In genomic region chr3:77832230-77832805, GRCm38 (mm10) we compare ENCODE assay signal across 25 mouse cellular contexts.
DNase-seq lines count a peak whose midpoint lies in the region; ATAC-seq lines count a peak whose summit lies in the region.
"Had no signal": no experiment of that assay in that cellular context is flagged by ENCODE, and none has a peak within 500 bp of the region (broad histone marks: within the 10 kb centered on the region; RNA-seq: fewer than 3 reads in every experiment).

No protein-coding gene starts in this region.

- H3K9ac ChIP-seq in liver, embryonic 16.5 days (ENCODE audit: low read depth, low read length), result no peak overlapping the region
- H3K9ac ChIP-seq in forebrain, embryonic 14.5 days (ENCODE audit: low read length), result no peak overlapping the region
- H3K9ac ChIP-seq: embryonic facial prominence, embryonic 12.5 days; heart, embryonic 13.5 days; kidney, embryonic 15.5 days; limb, embryonic 13.5 days; liver, embryonic 14.5 days; stomach, embryonic 15.5 days had no signal

- no peak overlapping the region for H3K27ac ChIP-seq in liver, embryonic 16.5 days (ENCODE audit: low read length)
- H3K27ac ChIP-seq in forebrain, embryonic 14.5 days (ENCODE audit: low read depth, low read length), result 0 out of 2 replicates have a peak overlapping the region, but pooled peaks have one; percentile 21
- H3K27ac ChIP-seq: embryonic facial prominence, embryonic 12.5 days; heart, embryonic 13.5 days; kidney, embryonic 15.5 days; layer of hippocampus, adult 2 months; limb, embryonic 13.5 days; liver, embryonic 14.5 days; stomach, embryonic 15.5 days had no signal

- DNase-seq in cerebellum, adult 9-10 months, result peak; percentile 4
- no peak for DNase-seq in cerebellum, postnatal 36 days
- DNase-seq in liver, result no peak
- DNase-seq in forebrain, embryonic 14.5 days (ENCODE audit: low spot score), result peak; percentile 48
- no peak for DNase-seq in embryo, embryonic 9.5 days (ENCODE audit: extremely low spot score)
- no peak for DNase-seq in thymus, postnatal 25 days
- DNase-seq: adrenal gland, postnatal 10 days; cerebellum, adult 18-20 months; gastrocnemius, postnatal 10 days; heart, postnatal 10 days; kidney, adult 18-20 months; kidney, postnatal 36 days; lung, postnatal 36 days; right cerebral cortex, postnatal 25 days had no signal

- peak; percentile 61 for ATAC-seq in liver, embryonic 16.5 days (ENCODE audit: low read depth)
- peak; percentile 59 for ATAC-seq in forebrain, embryonic 14.5 days
- ATAC-seq: hindbrain, embryonic 16.5 days had no signal

- 64% methylated on average over 1 of the region's 1 CpGs for WGBS in liver, embryonic 16.5 days (ENCODE audit: insufficient replicate concordance)
- 14% methylated on average over 1 of the region's 1 CpGs for WGBS in forebrain, embryonic 14.5 days

- no peaks in the 10 kb centered on the region for H3K4me1 ChIP-seq in liver, embryonic 16.5 days (ENCODE audit: control insufficient read depth, low read depth, low read length)
- H3K4me1 ChIP-seq in forebrain, embryonic 14.5 days (ENCODE audit: control insufficient read depth, insufficient read depth, low read length), result peaks cover 16% of the 10 kb centered on the region
- H3K4me1 ChIP-seq: embryonic facial prominence, embryonic 12.5 days; heart, embryonic 13.5 days; kidney, embryonic 15.5 days; limb, embryonic 13.5 days; stomach, embryonic 15.5 days had no signal

- H3K27me3 ChIP-seq in liver, embryonic 16.5 days (ENCODE audit: control insufficient read depth, insufficient read depth, low read depth, low read length), result no peaks in the 10 kb centered on the region
- no peaks in the 10 kb centered on the region for H3K27me3 ChIP-seq in forebrain, embryonic 14.5 days (replicated peaks; ENCODE audit: control insufficient read depth, insufficient read depth, low read length)
- H3K27me3 ChIP-seq: CH12.LX; embryonic facial prominence, embryonic 12.5 days; heart, embryonic 13.5 days; kidney, embryonic 15.5 days; limb, embryonic 13.5 days; stomach, embryonic 15.5 days had no signal

- no peak overlapping the region for H3K4me2 ChIP-seq in liver, embryonic 16.5 days (ENCODE audit: low read depth, low read length)
- peak overlapping the region; percentile 14; the same call in 1 of the 2 replicates for H3K4me2 ChIP-seq in forebrain, embryonic 14.5 days (ENCODE audit: low read length)
- H3K4me2 ChIP-seq: embryonic facial prominence, embryonic 12.5 days; heart, embryonic 13.5 days; kidney, embryonic 15.5 days; limb, embryonic 13.5 days; midbrain, embryonic 11.5 days; stomach, embryonic 15.5 days had no signal

- H3K9me3 ChIP-seq in liver, embryonic 16.5 days (replicated peaks; ENCODE audit: control insufficient read depth, low read length), result no peaks in the 10 kb centered on the region
- no peaks in the 10 kb centered on the region for H3K9me3 ChIP-seq in forebrain, embryonic 14.5 days (replicated peaks; ENCODE audit: control insufficient read depth, low read length)
- H3K9me3 ChIP-seq: embryonic facial prominence, embryonic 12.5 days; heart, embryonic 13.5 days; kidney, embryonic 15.5 days; limb, embryonic 13.5 days; stomach, embryonic 15.5 days had no signal

- no peak overlapping the region for H3K4me3 ChIP-seq in liver, embryonic 16.5 days (ENCODE audit: low read depth, low read length)
- H3K4me3 ChIP-seq in forebrain, embryonic 14.5 days (ENCODE audit: low read depth, low read length), result no peak overlapping the region
- H3K4me3 ChIP-seq: embryonic facial prominence, embryonic 12.5 days; heart, embryonic 13.5 days; kidney, embryonic 15.5 days; layer of hippocampus, adult 2 months; limb, embryonic 13.5 days; stomach, embryonic 15.5 days had no signal

- H3K36me3 ChIP-seq in liver, embryonic 16.5 days (ENCODE audit: control insufficient read depth, insufficient read depth), result no peaks in the 10 kb centered on the region
- no peaks in the 10 kb centered on the region for H3K36me3 ChIP-seq in forebrain, embryonic 14.5 days (ENCODE audit: control insufficient read depth, insufficient read depth, low read length)
- H3K36me3 ChIP-seq: embryonic facial prominence, embryonic 12.5 days; heart, embryonic 13.5 days; kidney, embryonic 15.5 days; limb, embryonic 13.5 days; stomach, embryonic 15.5 days had no signal

Comparison
In these comparisons a context has a peak if more than half of its experiments do, and no peak if none do; other contexts are left out.
1. DNase-seq: peak in cerebellum, adult 9-10 months (single experiment) and forebrain, embryonic 14.5 days (single experiment); none in cerebellum, postnatal 36 days (0 of 2), liver (single experiment), embryo, embryonic 9.5 days (single experiment) and thymus, postnatal 25 days (single experiment).